Mouse (Mus musculus) intestine, postnatal 0 days (tissue): ENCODE measurements around the gene Dram1. TPM values are rescaled to one million over a fixed set of nuclear protein-coding genes. Genes with fewer than 3 reads are reported as not detected.

ENCODE experiments used
- ATAC-seq: fragments of 200-750 bp; cut with Nextera tagmentation; 2 replicates; pipeline ENCODE4 v1.8.0; 2017; ENCODE audit warnings: mild to moderate bottlenecking, moderate TSS enrichment, moderate library complexity
- H3K27ac ChIP-seq: fragments of 300-500 bp; sonication (generic); 2 replicates; pipeline ENCODE4 v1.5.1; 2014; ENCODE audit warnings: mild to moderate bottlenecking, low read depth, low read length, moderate library complexity
- H3K27me3 ChIP-seq: fragments of 300-500 bp; sonication (generic); replicated peaks from 2 replicates; pipeline ENCODE4 v1.6.1; 2014; ENCODE audit warnings: low read length, mixed read lengths; ENCODE audit not compliant: control insufficient read depth, insufficient read depth
- H3K36me3 ChIP-seq: fragments of 300-500 bp; sonication (generic); 2 replicates; pipeline ENCODE4 v1.6.1; 2014; ENCODE audit warnings: mild to moderate bottlenecking, moderate library complexity; ENCODE audit not compliant: control insufficient read depth, insufficient read depth
- H3K4me1 ChIP-seq: fragments of 300-500 bp; sonication (generic); replicated peaks from 2 replicates; pipeline ENCODE4 v1.6.1; 2014; ENCODE audit warnings: antibody characterized with exemption, low read length, mixed read lengths; ENCODE audit not compliant: control insufficient read depth, insufficient read depth
- H3K4me2 ChIP-seq: fragments of 300-500 bp; sonication (generic); replicated peaks from 2 replicates; pipeline ENCODE4 v1.6.1; 2014; ENCODE audit warnings: low read depth, mild to moderate bottlenecking, moderate library complexity
- H3K4me3 ChIP-seq: fragments of 300-500 bp; sonication (generic); 2 replicates; pipeline ENCODE4 v1.5.1; 2014; ENCODE audit warnings: low read depth, low read length
- H3K9ac ChIP-seq: fragments of 300-500 bp; sonication (generic); 2 replicates; pipeline ENCODE4 v1.6.1; 2014; ENCODE audit warnings: mild to moderate bottlenecking, low read depth, low read length
- H3K9me3 ChIP-seq: fragments of 300-500 bp; sonication (generic); 2 replicates; pipeline ENCODE4 v1.6.1; 2016; ENCODE audit warnings: mixed run types; ENCODE audit not compliant: control insufficient read depth
- CTCF ChIP-seq: sonication (generic); IDR thresholded peaks from 2 replicates; pipeline ENCODE4 v1.5.1; 2016; ENCODE audit warnings: low read depth, mild to moderate bottlenecking, control low read depth, antibody characterized with exemption, moderate library complexity
- WGBS: fragments of 180-500 bp; shearing (Covaris S2); extraction: QIAGEN DNeasy Blood & Tissue Kit; methylation state at CpG from one replicate; pipeline ENCODE4 v1.1.7; 2014; 5-methylcytosine and 5-hydroxymethylcytosine counted together
- polyA plus RNA-seq: library from polyadenylated mRNA; unstranded; fragments of >200 nt; fragmentation: Nextera tagmentation; extraction: Ambion mirVana; gene quantifications from 2 replicates; pipeline ENCODE4 v1.2.1, GENCODE M21; 2015

Gene Dram1
- polyA plus RNA-seq, 1 experiment from 2014 or later = 2.1 TPM

GRCm38 (mm10) chr10:88346454-88347245 is 32.2 kb downstream of the Dram1 start:
- WGBS = 72% methylated on average over 12 of the region's 12 CpGs
- Histone ChIP-seq H3K9me3 (no peaks in the 10 kb centered on the region), H3K4me3 (no peak overlapping the region), H3K36me3 (no peaks in the 10 kb centered on the region), H3K27me3 (no peaks in the 10 kb centered on the region), H3K27ac (no peak overlapping the region), H3K4me1 (no peaks in the 10 kb centered on the region), H3K4me2 (no peak overlapping the region), H3K9ac (no peak overlapping the region)
- TF ChIP-seq CTCF = no peak
- ATAC-seq = no peak

GRCm38 (mm10) chr10:88345899-88346401 is 32.9 kb downstream of the Dram1 start:
- TF ChIP-seq CTCF = no peak
- Histone ChIP-seq H3K4me1 (no peaks in the 10 kb centered on the region), H3K36me3 (no peaks in the 10 kb centered on the region), H3K4me2 (no peak overlapping the region), H3K27ac (no peak overlapping the region), H3K27me3 (no peaks in the 10 kb centered on the region), H3K9me3 (no peaks in the 10 kb centered on the region), H3K4me3 (no peak overlapping the region), H3K9ac (no peak overlapping the region)
- 64% methylated on average over 11 of the region's 11 CpGs for WGBS
- no peak for ATAC-seq

GRCm38 (mm10) chr10:88341368-88341767 is 37.5 kb downstream of the Dram1 start:
- no peak for ATAC-seq
- Histone ChIP-seq H3K9me3 (no peaks in the 10 kb centered on the region), H3K4me1 (no peaks in the 10 kb centered on the region), H3K27me3 (no peaks in the 10 kb centered on the region), H3K4me3 (no peak overlapping the region), H3K4me2 (no peak overlapping the region), H3K9ac (no peak overlapping the region), H3K36me3 (no peaks in the 10 kb centered on the region), H3K27ac (no peak overlapping the region)
- 59% methylated on average over 6 of the region's 6 CpGs for WGBS
- no peak for TF ChIP-seq CTCF

GRCm38 (mm10) chr10:88340660-88341059 is 38.2 kb downstream of the Dram1 start:
- Histone ChIP-seq H3K4me2 (no peak overlapping the region), H3K9me3 (no peaks in the 10 kb centered on the region), H3K27me3 (no peaks in the 10 kb centered on the region), H3K36me3 (no peaks in the 10 kb centered on the region), H3K4me3 (no peak overlapping the region), H3K9ac (no peak overlapping the region), H3K27ac (no peak overlapping the region), H3K4me1 (no peaks in the 10 kb centered on the region)
- WGBS = 88% methylated on average over 9 of the region's 9 CpGs
- no peak for TF ChIP-seq CTCF
- ATAC-seq = no peak

GRCm38 (mm10) chr10:88330695-88331094 is 48.2 kb downstream of the Dram1 start:
- no peak overlapping the region for H3K9ac ChIP-seq
- H3K4me3 ChIP-seq = no peak overlapping the region
- H3K9me3 ChIP-seq = no peaks in the 10 kb centered on the region
- H3K27me3 ChIP-seq = no peaks in the 10 kb centered on the region
- no peak for ATAC-seq
- TF ChIP-seq CTCF = peak; percentile 66
- no peak overlapping the region for H3K4me2 ChIP-seq
- no peaks in the 10 kb centered on the region for H3K4me1 ChIP-seq
- WGBS = 17% methylated on average over 5 of the region's 5 CpGs
- H3K36me3 ChIP-seq = no peaks in the 10 kb centered on the region
- no peak overlapping the region for H3K27ac ChIP-seq

- no peaks in the 10 kb centered on the region for H3K4me1 ChIP-seq
- no peak overlapping the region for H3K9ac ChIP-seq
- 57% methylated on average over 4 of the region's 4 CpGs for WGBS
- no peak overlapping the region for H3K27ac ChIP-seq
- H3K4me2 ChIP-seq = no peak overlapping the region
- no peaks in the 10 kb centered on the region for H3K9me3 ChIP-seq
- H3K4me3 ChIP-seq = no peak overlapping the region
- H3K36me3 ChIP-seq = no peaks in the 10 kb centered on the region
- no peaks in the 10 kb centered on the region for H3K27me3 ChIP-seq
- no peak for ATAC-seq
- TF ChIP-seq CTCF = no peak
Measured at GRCm38 (mm10) chr10:88328056-88328450, 50.8 kb downstream of the Dram1 start.
